ENCODE assay signal across 7 mouse cellular contexts in the genomic region with DNA sequence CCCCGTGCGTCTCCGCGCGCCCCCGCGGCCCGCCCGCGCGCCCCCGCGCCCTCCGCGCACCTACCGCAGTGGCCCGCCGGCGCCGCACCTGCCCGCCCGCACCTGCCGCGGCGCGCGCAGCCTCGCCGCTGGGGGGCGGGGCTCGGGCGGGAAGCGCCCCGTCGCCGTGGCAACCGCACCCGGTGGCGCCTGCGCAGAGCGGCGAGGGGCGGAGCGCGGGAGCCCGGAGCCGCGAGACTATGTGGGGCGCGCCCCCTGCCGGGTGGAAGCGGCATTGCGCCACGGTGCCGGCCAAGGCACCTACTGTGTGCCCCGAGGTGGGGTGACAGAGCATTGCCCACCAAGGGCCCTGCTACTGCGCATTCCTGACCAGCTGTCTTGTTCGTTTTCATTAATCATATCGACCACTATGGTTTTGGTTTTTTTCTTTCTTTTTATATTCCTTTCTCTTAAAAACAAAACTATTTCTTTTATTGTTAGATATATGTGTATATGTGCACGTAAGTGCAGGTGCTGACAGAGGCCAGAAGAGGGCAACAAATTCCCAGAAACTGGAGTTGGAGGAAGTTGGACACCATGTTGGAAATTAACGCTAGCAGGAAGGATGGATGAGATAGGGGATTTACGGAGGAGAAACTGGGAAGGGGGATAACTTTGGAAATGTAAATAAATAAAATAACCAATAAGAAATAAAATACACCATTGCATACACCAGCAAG. TPM values are rescaled to one million over a fixed set of nuclear protein-coding genes. Genes with fewer than 3 reads are reported as not detected.
DNase-seq lines count a peak whose midpoint lies in the region; ATAC-seq lines count a peak whose summit lies in the region.

A gene (minus strand): TSS at position 90 of the 719 bp plus-strand sequence.

- no peaks in the 10 kb centered on the region for H3K36me3 ChIP-seq in embryonic facial prominence, embryonic 11.5 days (replicated peaks; ENCODE audit: control insufficient read depth, insufficient read depth, low read depth, low read length)
- no peaks in the 10 kb centered on the region for H3K36me3 ChIP-seq in limb, embryonic 13.5 days
- no peaks in the 10 kb centered on the region for H3K36me3 ChIP-seq in midbrain, embryonic 13.5 days

- DNase-seq in brain, adult 2 months (ENCODE audit: low read depth, low spot score): peak; percentile 56
- peak; percentile 81 for DNase-seq in embryonic facial prominence, embryonic 11.5 days (ENCODE audit: low spot score)
- DNase-seq in heart, adult 8-10 months (ENCODE audit: low spot score): no peak
- DNase-seq in kidney, adult 8-10 months: peak; percentile 73 to 83
- DNase-seq in spleen, postnatal 36 days (ENCODE audit: low spot score in 2 of 2): peak; percentile 27 to 28

- peaks cover 8% of the 10 kb centered on the region for H3K27me3 ChIP-seq in embryonic facial prominence, embryonic 11.5 days (ENCODE audit: control insufficient read depth, insufficient read depth, low read length)
- peaks cover 40% of the 10 kb centered on the region for H3K27me3 ChIP-seq in limb, embryonic 13.5 days
- peaks cover 9% of the 10 kb centered on the region; the same call in 1 of the 2 replicates for H3K27me3 ChIP-seq in midbrain, embryonic 13.5 days

- H3K9me3 ChIP-seq in embryonic facial prominence, embryonic 11.5 days (replicated peaks; ENCODE audit: control insufficient read depth, low read length): no peaks in the 10 kb centered on the region
- 0 out of 2 replicates have a peak, but pooled peaks cover 2% of the 10 kb centered on the region for H3K9me3 ChIP-seq in limb, embryonic 13.5 days
- H3K9me3 ChIP-seq in midbrain, embryonic 13.5 days: 0 out of 2 replicates have a peak, but pooled peaks cover 3% of the 10 kb centered on the region

- H3K4me3 ChIP-seq in embryonic facial prominence, embryonic 11.5 days (ENCODE audit: low read depth, low read length): peak within 1 kb of the TSS; percentile 49
- peak within 1 kb of the TSS; percentile 59 for H3K4me3 ChIP-seq in limb, embryonic 13.5 days
- H3K4me3 ChIP-seq in midbrain, embryonic 13.5 days (replicated peaks): peak within 1 kb of the TSS; percentile 54

- no peak for ATAC-seq in embryonic facial prominence, embryonic 11.5 days (replicated peaks; ENCODE audit: insufficient number of reproducible peaks, low FRiP score, low TSS enrichment, low read depth)
- no peak; the same call in 1 of the 2 replicates for ATAC-seq in limb, embryonic 13.5 days (ENCODE audit: low FRiP score, low read depth)
- ATAC-seq in midbrain, embryonic 13.5 days: 0 out of 2 replicates have a peak, but pooled peaks have one; percentile 17

- no peak within 1 kb of the TSS for H3K27ac ChIP-seq in embryonic facial prominence, embryonic 11.5 days (replicated peaks; ENCODE audit: low read depth, low read length)
- no peak within 1 kb of the TSS for H3K27ac ChIP-seq in limb, embryonic 13.5 days
- H3K27ac ChIP-seq in midbrain, embryonic 13.5 days: no peak within 1 kb of the TSS

- H3K9ac ChIP-seq in embryonic facial prominence, embryonic 11.5 days (replicated peaks; ENCODE audit: low read length): peak within 1 kb of the TSS; percentile 51
- H3K9ac ChIP-seq in limb, embryonic 13.5 days: peak within 1 kb of the TSS; percentile 62
- peak within 1 kb of the TSS; percentile 69 for H3K9ac ChIP-seq in midbrain, embryonic 13.5 days (replicated peaks)

- H3K4me1 ChIP-seq in embryonic facial prominence, embryonic 11.5 days (ENCODE audit: control insufficient read depth, insufficient read depth, low read length): peaks cover 8% of the 10 kb centered on the region
- peaks cover 13% of the 10 kb centered on the region for H3K4me1 ChIP-seq in limb, embryonic 13.5 days
- peaks cover 18% of the 10 kb centered on the region for H3K4me1 ChIP-seq in midbrain, embryonic 13.5 days (replicated peaks)

- H3K4me2 ChIP-seq in embryonic facial prominence, embryonic 11.5 days (ENCODE audit: low read depth, low read length): peak within 1 kb of the TSS; percentile 96
- peak within 1 kb of the TSS; percentile 98 for H3K4me2 ChIP-seq in limb, embryonic 13.5 days (replicated peaks)
- H3K4me2 ChIP-seq in midbrain, embryonic 13.5 days (replicated peaks): peak within 1 kb of the TSS; percentile 89

- 17% methylated on average over 24 of the region's 62 CpGs for WGBS in embryonic facial prominence, embryonic 11.5 days
- 15% methylated on average over 35 of the region's 62 CpGs for WGBS in limb, embryonic 13.5 days
- 9% methylated on average over 49 of the region's 62 CpGs for WGBS in midbrain, embryonic 13.5 days

RNA-seq across cellular contexts. Expression of the gene that starts here (rescaled TPM):
- polyA plus RNA-seq in embryonic facial prominence, embryonic 11.5 days (2014; fragmentation: Nextera tagmentation; extraction: Ambion mirVana): 1.4 and 1.7 TPM in 2 replicates
- total RNA-seq in heart, adult 8-10 months (2022): 10 to 100 TPM; 15.4 to 21.6 (median 20.3) TPM
- 6.0 and 7.2 TPM in 2 replicates for polyA plus RNA-seq in limb, embryonic 13.5 days (2015; fragmentation: Nextera tagmentation; extraction: Ambion mirVana)
- 2.4 and 2.7 TPM in 2 replicates for polyA plus RNA-seq in midbrain, embryonic 13.5 days (2015; fragmentation: Nextera tagmentation; extraction: Ambion mirVana)
